In the genomic region with DNA sequence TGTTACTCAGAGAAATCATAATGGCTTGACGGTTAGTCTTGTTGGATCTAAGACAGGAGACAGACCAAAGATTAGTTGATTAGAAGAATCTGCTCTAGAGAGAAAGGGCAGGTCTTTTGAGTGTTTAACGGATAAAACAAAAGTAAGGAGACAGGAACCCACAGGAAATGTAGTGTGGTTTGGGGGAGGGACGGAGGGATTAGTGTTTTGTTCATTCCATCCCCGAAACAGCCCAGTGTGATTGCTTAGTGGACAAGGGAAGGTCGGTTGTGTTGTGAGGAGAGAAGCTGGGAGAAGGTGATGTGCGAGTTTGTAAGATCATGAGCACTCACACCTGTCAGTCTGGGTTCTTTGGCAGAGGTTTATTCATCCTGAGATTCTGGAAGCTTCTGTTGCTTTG, we compare ENCODE assay signal across 24 mouse cellular contexts. TPM values are rescaled to one million over a fixed set of nuclear protein-coding genes. Genes with fewer than 3 reads are reported as not detected.
"Had no signal": no experiment of that assay in that cellular context is flagged by ENCODE, and none has a peak within 500 bp of the region (broad histone marks: within the 10 kb centered on the region; RNA-seq: fewer than 3 reads in every experiment).

No protein-coding gene starts in this region.

- ATAC-seq: liver, embryonic 12.5 days; midbrain, embryonic 16.5 days had no signal

- H3K4me1 ChIP-seq: liver, embryonic 12.5 days; neural tube, embryonic 12.5 days; stomach, embryonic 15.5 days had no signal

- H3K27me3 ChIP-seq: liver, embryonic 12.5 days; neural tube, embryonic 12.5 days; stomach, embryonic 15.5 days had no signal

- H3K36me3 ChIP-seq: liver, embryonic 12.5 days; midbrain, embryonic 10.5 days; midbrain, embryonic 12.5 days; neural tube, embryonic 12.5 days; stomach, embryonic 15.5 days had no signal

- H3K4me3 ChIP-seq: liver, embryonic 12.5 days; midbrain, embryonic 10.5 days; midbrain, embryonic 12.5 days; neural tube, embryonic 12.5 days; stomach, embryonic 15.5 days had no signal

- H3K9me3 ChIP-seq: liver, embryonic 12.5 days; midbrain, embryonic 10.5 days; midbrain, embryonic 12.5 days; neural tube, embryonic 12.5 days; stomach, embryonic 15.5 days had no signal

- DNase-seq: lung, adult 18-20 months; lung, embryonic 14.5 days; lung, postnatal 10 days; lung, postnatal 4 days; midbrain, embryonic 14.5 days; right cerebral cortex, postnatal 14 days; thymus, adult 2 months; thymus, postnatal 14 days; thymus, postnatal 4 days had no signal

RNA-seq across cellular contexts. Expression of a gene that starts 4.8 kb away (rescaled TPM):
- polyA plus RNA-seq: liver, embryonic 12.5 days; liver, embryonic 14.5 days; liver, embryonic 16.5 days; lung, embryonic 14.5 days; lung, embryonic 16.5 days; midbrain, embryonic 10.5 days; midbrain, embryonic 12.5 days; midbrain, embryonic 14.5 days; midbrain, embryonic 16.5 days; neural tube, embryonic 12.5 days; neural tube, embryonic 14.5 days; spleen, adult 2 months; stomach, embryonic 15.5 days; stomach, postnatal 0 days; testis, adult 2 months; thymus, adult 2 months; urinary bladder, adult 2 months had no signal

RNA-seq across cellular contexts. Expression of a gene that starts 10.7 kb away (rescaled TPM):
- polyA plus RNA-seq: midbrain, embryonic 16.5 days; neural tube, embryonic 12.5 days had no signal

RNA-seq across cellular contexts. Expression of a gene that starts 15.7 kb away (rescaled TPM):
- total RNA-seq: neutrophil, adult 5-6 weeks had no signal
- polyA plus RNA-seq: liver, embryonic 12.5 days; liver, embryonic 14.5 days; liver, embryonic 16.5 days; lung, embryonic 14.5 days; lung, embryonic 16.5 days; midbrain, embryonic 10.5 days; midbrain, embryonic 12.5 days; midbrain, embryonic 14.5 days; midbrain, embryonic 16.5 days; neural tube, embryonic 12.5 days; neural tube, embryonic 14.5 days; spleen, adult 2 months; stomach, embryonic 15.5 days; stomach, postnatal 0 days; testis, adult 2 months; thymus, adult 2 months; urinary bladder, adult 2 months had no signal

RNA-seq across cellular contexts. Expression of a gene that starts 21.6 kb away (rescaled TPM):
- total RNA-seq: neutrophil, adult 5-6 weeks had no signal
- polyA plus RNA-seq: liver, embryonic 12.5 days; liver, embryonic 14.5 days; liver, embryonic 16.5 days; lung, embryonic 14.5 days; lung, embryonic 16.5 days; midbrain, embryonic 10.5 days; midbrain, embryonic 12.5 days; midbrain, embryonic 14.5 days; midbrain, embryonic 16.5 days; neural tube, embryonic 12.5 days; neural tube, embryonic 14.5 days; stomach, embryonic 15.5 days; stomach, postnatal 0 days; testis, adult 2 months; thymus, adult 2 months; urinary bladder, adult 2 months had no signal

RNA-seq across cellular contexts. Expression of a gene that starts 26.3 kb away (rescaled TPM):
- total RNA-seq: neutrophil, adult 5-6 weeks had no signal
- polyA plus RNA-seq: liver, embryonic 12.5 days; liver, embryonic 14.5 days; liver, embryonic 16.5 days; lung, embryonic 14.5 days; lung, embryonic 16.5 days; midbrain, embryonic 10.5 days; midbrain, embryonic 12.5 days; midbrain, embryonic 14.5 days; midbrain, embryonic 16.5 days; neural tube, embryonic 12.5 days; neural tube, embryonic 14.5 days; spleen, adult 2 months; stomach, embryonic 15.5 days; stomach, postnatal 0 days; testis, adult 2 months; thymus, adult 2 months; urinary bladder, adult 2 months had no signal
